Mouse (Mus musculus) MN1 (cell line): Measurements from ENCODE around the gene D130052B06Rik.

ENCODE experiments used
- DNase-seq: peaks from one replicate; pipeline ENCODE4 v3.0.0-alpha.2; 2016; ENCODE audit warnings: low spot score

Gene D130052B06Rik

GRCm38 (mm10) chr11:33663599-33663998, 64.5 kb downstream of the D130052B06Rik start:
- DNase-seq: no peak

GRCm38 (mm10) chr11:33668376-33668775, 69.3 kb downstream of the D130052B06Rik start:
- no peak for DNase-seq

GRCm38 (mm10) chr11:33670105-33670965, 71.2 kb downstream of the D130052B06Rik start:
- DNase-seq: peak; percentile 40
